Mouse (Mus musculus) forebrain, embryonic 11.5 days (tissue): ENCODE data around the gene Zfp936. TPM values are rescaled to one million over a fixed set of nuclear protein-coding genes. Genes with fewer than 3 reads are reported as not detected.

Source experiments
- microRNA-seq: library from miRNA; unstranded; fragments of <30 nt; microRNA quantifications from one replicate; pipeline ENCODE4, GENCODE M21; 2016; ENCODE audit not compliant: insufficient number of aligned reads
- polyA plus RNA-seq: library from polyadenylated mRNA; unstranded; fragments of >200 nt; fragmentation: Nextera tagmentation; extraction: Ambion mirVana; gene quantifications from 2 replicates; pipeline ENCODE4 v1.2.1, GENCODE M21; 2014

Zfp936 gene
- polyA plus RNA-seq, 1 experiment from 2014 or later, result not detected

Small RNAs within 50 kb of the gene (microRNA-seq; reads per million reads assigned to microRNA genes)
- gene Gm22707, result not detected

Other genes starting within 250 kb of the Zfp936 start
- not detected in 2 replicates for gene Gm2381, start 247.0 kb upstream of the Zfp936 start, polyA plus RNA-seq
- gene Vmn2r63, start 180.4 kb upstream of the Zfp936 start, polyA plus RNA-seq, result not detected in 2 replicates
- not detected in 2 replicates for gene Gm9268, start 95.5 kb upstream of the Zfp936 start, polyA plus RNA-seq
- 13.8 and 14.5 TPM in 2 replicates for gene Zfp715, start 199.1 kb downstream of the Zfp936 start, polyA plus RNA-seq
- 0.16 and 0.23 TPM in 2 replicates for gene Siglecf, start 237.1 kb downstream of the Zfp936 start, polyA plus RNA-seq